Mouse (Mus musculus) liver, adult 2 months (tissue): Measurements from ENCODE around the gene Mapk9.

Experiments used
- CTCF ChIP-seq: fragments of 200-500 bp; IDR thresholded peaks from 2 replicates; pipeline ENCODE4 v1.5.1; 2011; ENCODE audit warnings: low read depth, low read length, control low read depth
- POLR2A ChIP-seq: fragments of 200-500 bp; IDR thresholded peaks from 2 replicates; pipeline ENCODE4 v1.6.1; 2011; ENCODE audit warnings: low read length, control low read depth; ENCODE audit not compliant: insufficient read depth; ENCODE audit errors: extremely low read depth

DNA sequence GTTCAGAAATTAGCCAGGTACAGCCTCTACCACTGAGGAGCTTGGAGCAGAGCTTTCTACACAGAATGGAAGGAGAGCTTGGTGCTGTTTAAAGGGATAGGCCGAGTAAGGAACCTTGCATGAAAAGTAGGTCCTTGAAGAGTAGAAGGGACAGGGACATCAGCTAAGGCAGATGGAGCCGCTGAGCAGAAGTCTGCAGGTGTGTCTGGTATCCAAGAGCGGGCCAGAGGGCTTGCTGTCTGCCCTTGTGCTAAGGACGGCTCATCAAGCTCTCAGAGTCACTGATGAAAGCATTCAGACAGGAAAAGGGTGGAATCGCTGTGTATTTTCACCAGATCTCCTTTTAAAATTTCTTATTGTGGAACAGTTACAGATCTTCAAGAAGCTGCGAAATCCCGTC, 3.8 kb downstream of the Mapk9 start:
- TF ChIP-seq CTCF = no peak
- no peak for TF ChIP-seq POLR2A
